Mouse (Mus musculus): Measurements from ENCODE around the gene Sfxn5. TPM values are rescaled to one million over a fixed set of nuclear protein-coding genes. Genes with fewer than 3 reads are reported as not detected.

Gene Sfxn5
- total RNA-seq, 2 experiments from 2014 or later, result 164 to 165 TPM

DNA sequence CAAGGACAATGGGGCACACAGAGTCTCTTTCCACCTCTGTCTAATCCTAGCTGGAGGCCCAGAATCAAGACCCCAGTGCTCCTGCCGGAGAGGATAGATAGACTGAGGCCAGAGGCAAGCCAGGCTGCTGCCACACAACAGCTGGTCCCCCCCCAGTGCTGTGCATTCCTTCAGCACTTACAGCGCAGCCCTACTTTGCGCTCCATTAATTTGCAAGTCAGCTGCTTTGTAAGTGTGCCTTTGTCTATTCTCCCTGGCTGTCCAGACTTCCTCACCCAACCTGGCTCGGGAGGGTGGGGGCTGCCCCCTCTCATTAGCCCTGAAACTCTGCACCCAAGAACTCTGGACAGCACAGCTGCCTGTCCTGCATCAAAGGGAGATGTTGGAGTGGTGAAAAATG is 101.2 kb downstream of the Sfxn5 start:
- DNase-seq, result no peak

DNA sequence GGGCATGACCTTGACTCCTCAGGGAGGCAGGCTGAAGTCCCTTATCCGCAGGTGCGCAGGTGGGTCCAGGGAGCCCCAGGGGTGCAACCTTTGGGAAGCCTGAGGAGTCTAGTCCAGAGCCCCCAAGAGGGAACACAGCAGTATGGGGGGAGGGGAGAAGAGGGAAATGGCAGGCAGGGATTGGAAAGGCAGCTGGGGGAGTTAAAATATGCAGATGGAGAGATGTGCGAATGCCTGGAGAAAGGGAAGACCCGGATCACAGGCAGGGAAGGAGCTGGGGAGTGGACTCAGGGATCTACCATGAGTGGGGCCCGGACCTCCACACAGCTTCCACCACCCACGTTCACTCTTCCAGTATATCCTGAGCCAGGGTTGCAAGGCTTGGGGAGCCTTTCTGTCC is 101.8 kb downstream of the Sfxn5 start:
- DNase-seq, result no peak

- no peak for DNase-seq
Measured at GRCm38 (mm10) chr6:85230762-85231161, 102.5 kb downstream of the Sfxn5 start.

- DNase-seq, result no peak
Measured at GRCm38 (mm10) chr6:85227520-85227919, 105.7 kb downstream of the Sfxn5 start.

- no peak for DNase-seq
Measured at GRCm38 (mm10) chr6:85226570-85226969, 106.7 kb downstream of the Sfxn5 start.

DNA sequence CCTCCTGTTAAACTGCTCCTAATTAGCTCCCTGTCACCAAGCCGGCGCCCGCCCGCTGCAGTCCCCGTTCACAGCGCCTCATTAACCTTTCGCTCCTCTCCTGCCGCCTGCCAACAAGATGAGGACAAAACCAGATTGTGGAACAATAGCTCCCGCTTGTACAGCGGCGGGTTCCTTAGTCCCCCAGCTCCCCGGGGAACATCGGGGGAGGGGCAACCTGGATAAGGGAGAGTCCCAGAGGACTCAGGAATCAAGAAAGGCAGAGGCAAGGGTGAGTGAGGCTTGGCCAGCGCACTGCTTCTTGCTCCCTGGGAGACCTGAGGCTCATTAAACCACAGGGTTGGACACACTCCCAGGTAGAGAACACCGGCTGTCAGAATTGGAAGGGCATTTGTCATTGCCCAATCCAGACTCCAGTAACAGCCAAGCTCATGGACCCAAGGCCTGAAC is 108.8 kb downstream of the Sfxn5 start:
- no peak for DNase-seq

DNA sequence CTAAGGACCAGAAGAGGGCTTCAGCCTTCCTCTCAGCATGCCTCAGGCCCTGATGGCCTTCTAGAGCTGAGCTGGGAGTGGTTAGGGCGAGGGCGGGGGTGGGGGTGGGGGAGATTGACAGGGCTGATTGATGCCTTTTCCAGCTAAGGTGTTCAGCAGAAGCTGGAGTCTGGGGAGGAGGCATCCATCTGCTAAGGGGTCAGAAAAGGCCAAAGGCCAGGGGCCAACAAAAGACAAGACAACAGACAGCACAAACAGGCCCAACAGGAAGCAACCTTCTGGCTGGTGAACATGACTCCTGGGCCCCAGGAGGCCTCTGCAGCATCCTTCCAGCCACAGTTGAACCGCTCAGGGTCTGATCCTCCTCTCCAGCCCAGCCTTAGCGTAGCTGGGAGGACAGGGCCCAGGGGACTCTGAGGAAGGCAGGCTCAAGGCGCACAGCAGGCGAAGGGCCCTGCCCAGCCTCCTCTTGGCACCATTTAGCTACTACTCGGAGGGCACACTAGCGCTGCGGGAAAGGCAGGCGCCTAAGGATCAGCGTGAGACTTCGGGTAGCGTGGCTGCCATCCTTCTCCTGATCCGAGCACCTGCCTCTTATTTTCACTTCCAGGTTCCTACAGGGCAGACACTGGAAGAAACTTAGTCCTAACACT is 109.6 kb downstream of the Sfxn5 start:
- no peak for DNase-seq

DNA sequence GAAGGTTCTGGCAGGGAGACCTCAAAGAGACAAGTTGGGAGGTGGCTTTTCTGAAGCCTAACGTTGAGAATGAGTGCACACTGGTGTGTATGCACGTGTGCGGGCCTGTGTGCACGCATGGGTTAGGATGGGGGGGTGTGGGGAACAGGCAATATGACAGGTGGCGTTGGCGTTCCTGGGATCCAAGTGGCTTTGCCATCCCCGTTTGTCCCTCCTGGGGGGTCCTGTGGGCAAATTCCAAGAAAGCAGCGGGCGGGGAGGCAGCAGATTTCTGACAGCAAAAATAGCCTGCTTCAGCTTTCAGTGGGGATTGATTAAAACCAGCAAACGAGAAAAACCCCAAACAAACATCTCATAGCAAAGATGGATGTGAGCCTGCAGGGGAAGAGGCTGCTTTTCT is 110.7 kb downstream of the Sfxn5 start:
- DNase-seq, result no peak

- DNase-seq, result no peak
Measured at GRCm38 (mm10) chr6:85220917-85221316, 112.3 kb downstream of the Sfxn5 start.

- no peak for DNase-seq
Measured at GRCm38 (mm10) chr6:85219706-85220105, 113.5 kb downstream of the Sfxn5 start.

DNA sequence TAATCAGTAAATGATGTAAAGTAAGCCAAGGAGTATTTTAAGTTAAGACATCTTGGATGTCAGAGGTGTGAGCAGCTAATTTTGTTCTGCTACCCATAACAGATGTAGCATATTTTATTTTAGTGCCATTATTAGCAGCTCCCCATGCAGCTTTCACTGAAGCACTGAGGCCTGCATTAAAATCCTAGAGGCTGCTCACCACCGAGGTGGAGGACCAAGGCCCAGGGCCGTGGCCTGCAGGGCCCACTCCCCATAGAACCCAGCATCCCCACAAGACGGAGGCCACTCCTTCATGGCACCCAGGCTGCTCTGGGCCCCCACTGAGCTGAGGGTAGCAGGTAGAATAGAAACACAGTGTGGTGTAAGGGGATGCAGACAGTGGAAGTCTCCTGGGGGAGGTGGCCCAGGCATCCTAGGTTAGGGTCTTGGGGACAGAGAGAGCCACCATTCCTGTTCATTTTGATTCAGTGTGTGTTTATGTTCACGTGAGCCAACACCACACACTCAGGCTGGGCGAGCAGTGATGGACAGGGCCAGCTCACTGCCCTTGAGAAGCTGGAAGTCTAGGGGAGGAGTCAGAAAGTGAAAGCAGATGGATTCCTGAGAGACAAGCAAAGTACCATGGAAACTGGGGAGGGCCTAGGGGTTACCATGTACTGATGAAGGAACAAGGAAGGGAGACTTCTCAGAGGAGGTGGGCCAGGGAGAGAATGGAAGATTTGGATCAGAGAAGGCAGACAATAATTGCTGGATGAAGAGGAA is 114.4 kb downstream of the Sfxn5 start:
- no peak for DNase-seq

GRCm38 (mm10) chr6:85218251-85218650 is 115.0 kb downstream of the Sfxn5 start:
- DNase-seq, result no peak

GRCm38 (mm10) chr6:85210686-85211085 is 122.5 kb downstream of the Sfxn5 start:
- no peak for DNase-seq

- DNase-seq, result no peak
Measured at GRCm38 (mm10) chr6:85209226-85209967, 123.8 kb downstream of the Sfxn5 start.

GRCm38 (mm10) chr6:85207345-85207744 is 125.9 kb downstream of the Sfxn5 start:
- DNase-seq, result no peak

DNA sequence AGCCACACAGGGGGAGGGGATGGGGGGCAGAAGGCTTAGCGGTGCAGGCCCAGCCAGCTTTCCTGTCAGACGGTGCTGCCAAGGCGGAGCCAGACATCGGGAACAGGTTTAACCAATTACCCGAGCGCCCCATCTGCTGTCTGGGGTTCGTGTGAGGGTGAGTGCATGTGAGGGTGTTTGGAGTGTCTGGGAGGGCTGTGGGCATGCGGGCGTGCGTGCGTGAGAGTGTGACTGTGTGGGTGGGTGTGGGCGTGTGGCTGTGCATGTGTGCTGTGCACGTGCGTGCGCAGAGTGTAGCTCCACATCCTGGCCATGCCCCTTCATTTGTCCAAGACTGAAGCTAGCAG is 126.3 kb downstream of the Sfxn5 start:
- DNase-seq, result no peak

GRCm38 (mm10) chr6:85206182-85206938 is 126.9 kb downstream of the Sfxn5 start:
- DNase-seq, result no peak

DNA sequence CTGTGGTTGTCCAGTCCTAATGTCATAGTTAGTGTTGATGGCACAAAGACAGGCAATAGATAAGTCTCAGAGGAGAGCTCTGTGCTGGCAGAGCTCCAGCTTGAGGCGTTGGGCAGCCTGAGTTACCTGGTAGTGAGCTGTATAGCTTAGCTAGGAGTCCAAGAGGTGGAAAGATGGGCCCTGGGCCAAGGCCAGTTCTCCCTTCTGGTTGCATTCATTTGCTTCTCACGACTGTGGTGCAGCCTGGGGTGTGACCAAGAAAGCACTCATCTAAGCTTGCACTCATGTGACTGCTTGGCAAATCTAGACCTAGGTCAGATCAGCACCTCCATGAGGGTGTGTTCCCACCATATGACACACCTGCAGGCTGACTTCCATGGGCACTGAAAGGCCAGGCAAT is 135.3 kb downstream of the Sfxn5 start:
- no peak for DNase-seq

- DNase-seq, result peak in 1 of 2 experiments; percentile 24
Measured at GRCm38 (mm10) chr6:85193381-85194318, 139.6 kb downstream of the Sfxn5 start.

GRCm38 (mm10) chr6:85191751-85192440 is 141.3 kb downstream of the Sfxn5 start:
- DNase-seq, result no peak

- DNase-seq, result peak in 1 of 2 experiments; percentile 34
Measured at GRCm38 (mm10) chr6:85190671-85191070, 142.6 kb downstream of the Sfxn5 start.

Data from layer of hippocampus, postnatal 36 days (tissue).